Mouse (Mus musculus) cerebellum, adult 11 months (tissue): Measurements from ENCODE around the gene Fgfr1op2.
"Not testable (repeated sequence)": the region's sequence is repeated elsewhere in the genome, so short reads cannot be mapped to it uniquely, and the experiment has no call there.

Experiments used
- DNase-seq: peaks from one replicate; pipeline ENCODE4 v3.0.0; 2022

Fgfr1op2 gene

DNA sequence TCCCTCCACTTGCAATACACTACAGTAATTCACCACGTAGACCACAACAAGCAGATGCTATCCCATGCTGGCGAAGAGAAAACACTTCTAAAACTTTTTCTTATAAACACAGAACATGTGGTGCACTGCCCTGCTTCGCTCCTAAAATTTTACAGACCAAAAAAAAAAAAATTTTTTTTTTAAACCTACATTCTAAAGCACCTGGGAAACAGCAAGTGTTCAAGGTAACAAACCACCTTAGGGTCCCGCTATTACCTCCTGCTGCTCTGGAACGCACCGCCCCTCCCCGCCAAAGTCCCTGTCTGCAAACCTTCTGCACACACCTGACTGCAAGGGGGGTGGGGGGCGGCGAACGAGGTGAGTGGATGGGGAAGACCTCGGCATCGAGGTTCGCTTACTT lies at the start of gene Fgfr1op2:
Gene Fgfr1op2, plus strand, starts transcription at position 301 of the 400 bp plus-strand sequence.
- DNase-seq = no peak

- DNase-seq = no peak
These were observed 49.5 kb upstream of the Fgfr1op2 start for GRCm38 (mm10) chr6:146527537-146527936.

GRCm38 (mm10) chr6:146530363-146530762 lies 46.6 kb upstream of the Fgfr1op2 start:
- DNase-seq = no peak

DNA sequence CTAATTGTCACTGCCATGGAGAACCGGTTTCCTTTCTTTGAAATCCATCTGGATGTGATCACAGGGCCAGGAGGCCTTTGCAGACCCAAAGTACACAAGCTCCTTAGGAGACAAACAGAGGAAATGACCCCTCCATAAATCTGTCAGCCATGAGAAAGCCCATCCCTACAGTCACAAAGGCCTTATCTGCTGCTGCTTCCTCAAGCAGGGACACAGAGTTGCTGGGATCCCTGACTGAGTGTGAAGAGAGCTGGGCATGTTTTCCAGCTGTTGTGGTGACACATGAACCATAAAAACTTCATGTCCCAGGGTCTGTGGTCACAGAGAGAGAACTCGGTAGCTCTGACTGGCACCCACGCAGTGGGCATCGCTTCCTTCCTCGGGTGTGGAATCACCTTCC lies 46.2 kb upstream of the Fgfr1op2 start:
- DNase-seq = no peak

DNA sequence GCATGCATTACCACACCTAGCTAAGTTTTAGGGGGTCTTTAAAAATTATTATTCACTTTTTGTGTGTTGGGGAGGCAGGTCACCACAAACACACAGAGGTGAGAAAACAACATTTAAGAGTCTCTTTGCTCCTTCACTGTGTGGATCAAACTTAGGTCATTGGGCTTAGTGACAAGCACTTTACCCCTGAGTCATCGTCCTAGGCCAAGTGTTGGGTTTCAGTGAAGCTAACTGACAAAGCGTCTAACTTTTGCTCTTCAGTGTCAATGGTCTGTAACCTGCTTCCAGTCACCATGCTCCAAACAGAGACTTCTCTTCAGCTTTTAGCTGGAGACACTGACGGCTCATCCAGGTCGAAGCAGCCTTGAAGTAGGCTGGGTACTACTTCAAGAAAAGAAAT lies 43.9 kb upstream of the Fgfr1op2 start:
- DNase-seq = no peak

- no peak for DNase-seq
These were observed 41.5 kb upstream of the Fgfr1op2 start for GRCm38 (mm10) chr6:146535501-146535900.

- DNase-seq = no peak
These were observed 39.9 kb upstream of the Fgfr1op2 start for GRCm38 (mm10) chr6:146537111-146537510.

- DNase-seq = no peak
These were observed 38.9 kb upstream of the Fgfr1op2 start for GRCm38 (mm10) chr6:146538071-146538470.

DNA sequence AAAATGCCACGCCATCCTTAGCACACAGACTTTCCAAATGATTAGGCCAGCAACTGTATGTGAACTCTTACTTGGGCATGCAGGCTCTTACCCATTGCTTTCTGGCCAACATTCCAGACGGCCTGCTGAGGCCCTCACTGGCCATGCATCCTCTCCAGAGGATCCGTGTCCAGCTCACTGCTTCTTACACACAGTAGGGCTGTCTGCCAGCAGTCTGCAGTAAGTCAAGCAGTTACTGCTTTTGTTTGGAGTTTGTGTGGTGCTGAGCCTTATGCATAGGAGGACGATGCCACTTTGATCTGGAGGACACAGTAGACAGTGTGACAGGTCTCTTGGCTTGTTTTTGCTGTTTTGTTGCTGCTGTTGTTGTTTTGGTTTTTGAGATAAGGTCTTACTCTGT lies 38.3 kb upstream of the Fgfr1op2 start:
- no peak for DNase-seq

- no peak for DNase-seq
These were observed 36.6 kb upstream of the Fgfr1op2 start for GRCm38 (mm10) chr6:146540386-146540785.

- DNase-seq = no peak
These were observed 32.4 kb upstream of the Fgfr1op2 start for GRCm38 (mm10) chr6:146544622-146545021.

DNA sequence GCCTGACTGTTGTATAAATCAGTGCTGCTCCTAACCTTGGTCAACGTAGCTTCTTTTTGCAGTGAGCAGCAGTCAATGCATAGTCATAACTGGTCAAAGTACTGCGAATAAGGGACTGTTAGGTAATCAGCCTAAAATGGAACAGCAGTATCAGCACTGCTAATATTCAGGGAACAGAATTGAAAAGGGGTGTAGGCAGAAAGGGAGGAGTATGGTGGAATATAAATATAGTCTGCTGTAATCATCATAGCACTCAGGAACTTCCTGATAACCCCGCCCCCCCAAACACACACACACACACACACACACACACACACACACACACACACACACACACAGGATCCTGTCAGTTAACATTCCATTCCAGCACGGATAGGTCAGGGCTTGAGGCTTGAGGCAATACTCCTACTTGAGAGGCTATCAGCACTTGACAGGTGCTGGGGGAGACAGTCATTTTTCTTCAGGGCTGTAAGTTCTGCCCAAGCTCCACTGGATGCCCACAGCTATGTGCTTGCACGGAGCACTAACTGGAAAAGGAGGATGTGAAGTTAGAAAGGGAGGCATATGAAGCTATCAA lies 31.6 kb upstream of the Fgfr1op2 start:
- DNase-seq = no peak

DNA sequence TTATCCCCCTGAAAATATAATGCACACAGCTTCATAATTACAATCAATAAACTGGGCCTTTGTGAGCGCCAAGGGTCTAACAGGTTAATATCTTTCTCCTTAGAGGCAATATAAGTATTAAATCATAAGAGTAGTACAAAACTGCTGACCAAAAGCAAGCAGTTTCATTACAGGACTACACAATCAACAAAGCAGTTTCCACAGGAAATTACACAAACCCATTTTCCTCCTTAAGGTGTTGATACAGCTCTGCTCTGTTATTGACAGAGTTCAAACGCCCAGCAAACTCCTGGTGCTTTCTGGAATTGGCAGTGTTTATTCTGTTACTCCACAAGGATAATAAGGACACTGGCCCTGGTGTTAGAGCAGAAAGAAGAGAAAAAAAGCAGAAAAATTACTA lies 26.6 kb upstream of the Fgfr1op2 start:
- no peak for DNase-seq

- no peak for DNase-seq
These were observed 25.7 kb upstream of the Fgfr1op2 start for GRCm38 (mm10) chr6:146551326-146551725.

DNA sequence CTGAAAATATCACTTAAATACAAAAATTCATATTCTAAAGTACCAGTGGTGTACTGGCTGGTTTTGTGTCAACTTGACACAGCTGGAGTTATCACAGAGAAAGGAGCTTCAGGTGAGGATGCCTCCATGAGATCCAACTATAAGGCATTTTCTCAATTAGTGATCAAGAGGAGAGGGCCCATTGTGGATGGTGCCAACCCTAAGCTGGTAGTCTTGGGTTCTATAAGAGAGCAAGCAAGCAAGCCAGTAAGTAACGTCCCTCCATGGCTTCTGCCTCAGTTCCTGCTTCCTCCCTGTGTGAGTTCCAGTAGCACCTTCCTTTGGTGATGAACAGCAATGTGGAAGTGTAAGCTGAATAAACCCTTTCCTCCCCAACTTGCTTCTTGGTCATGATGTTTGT lies 14.5 kb upstream of the Fgfr1op2 start:
- not testable (repeated sequence) for DNase-seq

DNA sequence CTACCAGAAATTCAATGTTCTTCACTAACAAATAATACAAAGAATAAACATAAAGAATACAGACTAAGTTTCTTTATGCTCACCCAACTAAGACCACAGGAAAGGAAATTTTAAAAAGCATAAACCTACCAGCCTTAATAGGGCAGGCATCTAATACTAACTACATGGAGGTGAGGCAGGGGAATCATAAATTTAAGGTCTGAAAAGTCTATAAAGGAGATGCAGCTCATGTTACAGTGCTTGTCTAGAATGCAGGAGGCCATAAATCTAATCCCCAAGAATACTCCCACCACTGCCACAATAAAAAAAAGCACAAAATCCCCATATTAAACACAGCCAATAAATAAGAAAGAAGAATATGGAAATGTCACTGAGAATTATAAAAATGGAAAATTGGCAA lies 4.9 kb upstream of the Fgfr1op2 start:
- no peak for DNase-seq

GRCm38 (mm10) chr6:146577310-146578109 lies 507 bp downstream of the Fgfr1op2 start, which contains the start of gene Ints13:
Gene Ints13 (minus strand): TSS chr6:146577835.
- peak; percentile 98 for DNase-seq

GRCm38 (mm10) chr6:146578111-146578531 lies 1.1 kb downstream of the Fgfr1op2 start:
- DNase-seq = no peak

GRCm38 (mm10) chr6:146578586-146578985 lies 1.6 kb downstream of the Fgfr1op2 start:
- peak; percentile 8 for DNase-seq

GRCm38 (mm10) chr6:146580381-146580926 lies 3.5 kb downstream of the Fgfr1op2 start:
- no peak for DNase-seq

DNA sequence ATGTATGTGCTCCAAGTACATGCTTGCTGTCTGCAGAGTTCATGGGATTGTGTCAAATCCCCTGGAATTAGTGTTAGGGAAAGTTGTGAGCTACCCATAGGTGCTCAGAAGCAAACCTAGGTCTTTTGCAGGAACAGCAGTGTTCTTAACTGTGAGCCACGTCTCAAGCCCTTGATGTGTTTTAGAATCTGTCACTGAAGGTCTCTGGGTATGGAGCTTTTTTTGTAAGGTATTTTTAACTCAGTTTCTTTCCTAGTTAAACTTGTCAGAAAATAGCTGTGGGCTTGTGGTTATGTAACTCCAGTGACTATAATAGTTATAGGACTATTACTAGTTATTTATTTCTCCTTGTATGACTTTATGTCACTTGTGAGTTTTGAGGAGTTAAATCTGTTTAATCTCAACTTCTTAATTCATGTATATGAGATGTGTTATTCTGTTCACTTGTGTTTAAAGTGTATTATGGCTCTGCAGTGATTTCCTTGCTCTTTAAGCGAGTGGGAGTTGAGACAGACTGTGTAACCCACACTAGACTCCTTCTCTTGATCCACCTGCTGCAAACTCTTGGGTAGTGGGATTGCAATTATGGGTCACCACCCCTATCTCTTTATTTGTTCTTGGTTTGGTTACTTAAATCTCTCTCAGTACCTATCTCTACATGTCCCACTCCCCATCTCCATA lies 6.5 kb downstream of the Fgfr1op2 start:
- DNase-seq = no peak

- no peak for DNase-seq
These were observed 8.1 kb downstream of the Fgfr1op2 start for GRCm38 (mm10) chr6:146585134-146585533.

- no peak for DNase-seq
These were observed 25.6 kb downstream of the Fgfr1op2 start for GRCm38 (mm10) chr6:146602601-146603000.

DNA sequence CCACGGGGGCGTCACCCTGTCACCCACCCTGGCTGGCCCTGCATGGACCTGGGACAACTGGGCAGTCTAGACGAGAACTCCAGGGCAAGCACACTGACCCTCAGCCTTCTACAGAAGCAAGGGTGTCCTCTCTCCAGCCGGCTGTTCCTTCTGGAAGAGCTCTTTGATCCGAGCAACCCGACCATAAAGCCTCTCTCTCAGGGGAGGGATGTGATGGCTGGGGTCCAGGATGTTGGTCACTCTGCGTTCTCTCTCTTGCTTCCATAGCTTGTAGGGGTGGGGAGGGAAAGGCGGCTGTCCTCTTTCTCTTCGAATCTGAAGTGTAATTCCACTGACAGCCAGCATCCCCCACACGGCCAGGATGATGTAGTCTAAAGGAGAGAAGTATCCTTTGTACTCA lies 26.6 kb downstream of the Fgfr1op2 start:
- no peak for DNase-seq
